Mouse (Mus musculus) left cerebral cortex, postnatal 4 days (tissue): Measurements from ENCODE around the gene Cep57. TPM values are rescaled to one million over a fixed set of nuclear protein-coding genes. Genes with fewer than 3 reads are reported as not detected.
A peak's percentile ranks its signal among the peaks of the same experiment; 100 is the strongest.

ENCODE experiments used
- DNase-seq: peaks from one replicate; pipeline ENCODE4 v3.0.0-alpha.2; 2022
- intact Hi-C: fragments of 180-260 bp; cut with DNase I; formaldehyde crosslinking; loops from one replicate; pipeline ENCODE4 v1.15.1; 2025
- total RNA-seq, 2 experiments: library from RNA; stranded (reverse); gene quantifications; 2 replicates each; pipeline ENCODE4 v1.2.3; 2021

Gene Cep57
- 10 to 100 TPM; 27.2 to 30.9 TPM for total RNA-seq

DNA sequence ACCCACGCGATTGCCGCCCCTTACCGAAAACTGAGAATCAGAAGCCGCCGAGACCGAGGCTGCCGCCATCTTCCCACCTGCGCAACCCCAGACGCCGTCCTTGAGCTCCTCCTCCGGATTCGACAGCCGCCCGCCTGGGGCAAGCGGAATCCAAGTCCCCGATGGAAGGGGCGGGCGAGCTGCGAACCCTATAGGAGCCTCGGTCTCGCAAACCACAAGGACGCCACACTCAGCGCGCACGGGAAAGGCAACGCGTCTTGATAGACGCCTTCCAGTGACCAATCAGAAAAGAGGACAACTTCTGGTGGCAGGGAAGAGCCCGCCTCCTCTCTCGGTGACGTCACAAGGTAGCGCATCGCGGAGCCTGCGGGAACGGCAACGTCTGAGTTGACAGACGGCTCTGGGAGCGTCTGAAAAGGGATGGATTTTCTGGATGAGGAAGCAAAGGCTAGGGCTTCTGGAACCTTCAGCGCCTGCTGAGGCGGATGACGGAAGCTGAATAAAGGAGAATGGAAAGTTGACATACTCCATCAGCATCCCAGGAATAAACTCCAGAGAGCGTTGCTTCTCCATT, at the start of gene Cep57:
Cep57 (minus strand) TSS at position 276 of the 574 bp plus-strand sequence.
- DNase-seq = peak; percentile 95
- intact Hi-C loops = loop anchor here (5.0 kb wide), 1 partner anchor 595 kb away; no protein-coding TSS in a partner anchor

DNA sequence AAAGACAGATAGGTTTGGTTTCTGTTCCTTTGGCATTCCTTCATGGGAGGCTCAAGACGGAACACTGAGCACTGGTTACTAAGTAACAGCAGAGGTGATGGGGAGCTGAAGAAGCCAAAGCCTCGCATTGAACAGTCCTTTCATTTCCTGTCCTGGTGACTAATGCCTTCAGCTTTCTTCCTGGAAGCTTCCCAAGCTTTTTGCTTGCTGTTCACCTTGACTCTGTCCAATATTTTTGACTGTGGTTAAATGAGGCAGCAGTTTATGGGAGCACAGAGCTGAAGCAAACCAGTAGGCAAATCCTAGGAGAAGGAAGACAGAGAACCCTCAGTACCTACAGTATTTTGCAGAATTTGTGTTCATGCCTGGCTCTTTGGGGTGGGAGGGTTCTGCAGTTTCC, 48.4 kb upstream of the Cep57 start:
- intact Hi-C loops = no loop called here
- DNase-seq = no peak

- intact Hi-C loops = no loop called here
- DNase-seq = no peak
Observed at GRCm38 (mm10) chr9:13874359-13874758, 47.5 kb upstream of the Cep57 start.

GRCm38 (mm10) chr9:13871631-13872030, 44.7 kb upstream of the Cep57 start:
- no peak for DNase-seq
- intact Hi-C loops = no loop called here

DNA sequence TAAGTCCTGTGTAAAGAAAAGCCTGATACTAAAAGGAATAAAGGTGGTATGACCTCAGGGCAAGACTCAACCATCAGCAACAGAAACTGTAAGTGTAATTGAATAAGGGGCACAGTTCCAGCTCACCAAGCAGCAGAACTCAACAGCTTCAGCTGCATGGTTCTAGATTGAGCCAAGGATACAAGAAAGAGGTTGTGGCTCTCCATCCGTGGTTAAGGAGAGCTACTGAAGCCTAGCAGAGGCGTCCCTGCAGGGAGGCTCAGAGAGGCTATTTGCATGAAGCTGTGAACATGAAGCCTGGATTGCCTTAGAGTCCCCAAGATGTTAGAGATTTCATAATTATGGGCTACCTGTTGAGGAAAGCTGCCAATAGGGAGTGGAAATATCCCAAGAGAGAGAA, 40.7 kb upstream of the Cep57 start:
- no peak for DNase-seq
- intact Hi-C loops = no loop called here

DNA sequence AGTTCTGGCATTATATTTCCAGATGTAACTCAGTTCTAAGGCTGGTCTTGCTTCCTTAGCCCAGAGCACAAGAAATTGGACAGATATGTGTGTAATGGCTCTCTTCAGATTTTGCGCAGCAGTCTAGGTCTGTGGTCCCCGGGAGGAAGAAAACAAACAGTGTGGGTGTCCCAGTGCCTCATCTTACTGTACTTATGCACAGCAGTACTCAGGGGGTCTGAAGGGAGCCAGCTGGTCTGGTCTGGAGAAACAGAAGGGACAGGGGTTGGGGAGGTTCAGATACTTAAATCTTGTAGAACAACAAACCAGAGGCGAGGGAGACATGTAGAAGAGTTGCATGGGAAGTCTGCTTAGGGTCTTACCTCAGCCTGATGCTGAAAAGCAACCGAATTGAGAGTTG, 29.9 kb upstream of the Cep57 start:
- intact Hi-C loops = no loop called here
- no peak for DNase-seq

- DNase-seq = no peak
- intact Hi-C loops = no loop called here
Observed at GRCm38 (mm10) chr9:13856247-13856646, 29.3 kb upstream of the Cep57 start.

DNA sequence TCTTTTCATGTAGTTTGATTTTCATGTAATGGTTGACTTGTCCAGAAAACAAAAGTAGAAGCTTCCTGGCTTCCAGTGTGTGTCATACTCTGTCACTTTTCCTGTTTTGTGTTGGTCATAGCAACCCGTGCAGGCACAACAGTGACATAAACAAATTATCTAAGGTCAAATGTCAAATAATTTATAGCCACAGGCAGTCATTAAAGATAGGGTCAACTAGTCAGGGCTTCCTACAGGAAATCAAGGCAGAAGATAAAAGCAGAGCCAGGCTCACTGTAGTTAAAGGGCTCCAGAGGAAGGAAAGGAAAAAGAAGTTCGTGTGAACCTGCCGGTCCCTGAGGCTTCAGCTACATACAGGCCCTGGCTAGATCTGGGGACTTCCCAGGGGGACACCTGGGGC, 27.0 kb upstream of the Cep57 start:
- intact Hi-C loops = no loop called here
- DNase-seq = no peak

- DNase-seq = peak; percentile 13
- intact Hi-C loops = loop anchor here (5.0 kb wide), 1 partner anchor 494 kb away; no protein-coding TSS in a partner anchor
Observed at GRCm38 (mm10) chr9:13848481-13849480, 21.9 kb upstream of the Cep57 start.

DNA sequence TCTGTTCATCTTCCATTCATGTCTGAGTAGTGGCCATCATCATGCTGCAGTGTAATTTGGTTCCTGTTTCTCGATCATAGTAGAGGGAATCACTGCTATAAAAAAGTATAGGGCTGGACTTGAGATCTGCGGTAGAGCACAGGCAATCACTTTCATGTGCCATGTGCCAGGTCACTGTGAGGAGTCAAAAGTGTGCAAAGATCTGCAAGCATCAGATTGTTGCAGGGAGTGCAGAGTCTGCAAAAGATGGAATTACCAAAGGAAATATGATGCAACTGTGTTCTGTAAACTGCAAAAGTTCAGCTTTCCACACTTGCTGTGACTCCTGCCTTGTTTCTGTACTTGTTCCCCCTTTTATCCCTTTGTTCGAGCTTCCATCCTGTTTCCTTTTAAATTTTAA, 20.7 kb upstream of the Cep57 start:
- no peak for DNase-seq
- intact Hi-C loops = loop anchor here (5.0 kb wide), 1 partner anchor 495 kb away; no protein-coding TSS in a partner anchor

- intact Hi-C loops = loop anchor here (5.0 kb wide), 1 partner anchor 671 kb away; no protein-coding TSS in a partner anchor
- no peak for DNase-seq
Observed at GRCm38 (mm10) chr9:13836726-13837125, 9.8 kb upstream of the Cep57 start.

- DNase-seq = no peak
- intact Hi-C loops = loop anchor here (5.0 kb wide), 1 partner anchor 672 kb away; no protein-coding TSS in a partner anchor
Observed at GRCm38 (mm10) chr9:13835256-13835655, 8.3 kb upstream of the Cep57 start.

GRCm38 (mm10) chr9:13828087-13828441, 1.2 kb upstream of the Cep57 start:
- DNase-seq = no peak
- intact Hi-C loops = loop anchor here (5.0 kb wide), 1 partner anchor 596 kb away; no protein-coding TSS in a partner anchor

DNA sequence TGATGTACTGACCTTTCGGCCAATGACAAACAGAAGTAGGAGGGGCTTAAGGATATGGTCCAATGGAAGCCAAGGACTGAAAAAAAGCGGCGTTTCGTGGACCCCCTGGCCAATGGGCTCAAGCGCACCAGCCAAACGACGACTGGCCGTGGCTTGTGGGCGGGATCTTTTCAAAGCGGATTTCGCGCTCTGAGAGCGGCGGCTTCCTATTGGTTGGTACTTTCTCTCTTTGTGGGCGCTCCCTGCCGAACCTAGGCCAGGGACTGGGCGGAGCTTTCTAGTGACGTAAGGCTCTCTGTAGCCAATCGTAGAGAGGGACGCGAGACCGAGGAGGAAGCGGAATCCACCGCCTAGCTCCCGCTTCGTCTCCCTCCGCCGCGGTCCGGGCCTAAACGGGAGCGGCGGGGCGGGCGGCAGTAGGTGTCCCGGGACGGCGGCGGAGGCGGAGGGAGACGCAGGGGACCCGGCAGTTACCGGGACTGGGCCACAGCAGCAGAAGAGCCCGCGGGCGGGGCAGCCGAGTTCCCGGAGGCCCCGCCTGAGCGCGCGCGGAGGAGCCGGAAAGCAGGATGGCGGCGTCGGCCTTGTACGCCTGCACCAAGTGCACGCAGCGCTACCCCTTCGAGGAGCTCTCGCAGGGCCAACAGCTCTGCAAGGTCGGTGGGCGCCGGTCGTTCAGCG, 639 bp upstream of the Cep57 start, which contains the start of gene Fam76b:
Fam76b (plus strand) TSS at position 311 of the 681 bp plus-strand sequence.
- intact Hi-C loops = loop anchor here (5.0 kb wide), 1 partner anchor 595 kb away; no protein-coding TSS in a partner anchor
- peak; percentile 99 for DNase-seq

- no peak for DNase-seq
- intact Hi-C loops = loop anchor here (5.0 kb wide), 1 partner anchor 594 kb away; no protein-coding TSS in a partner anchor
Observed at GRCm38 (mm10) chr9:13826391-13826805, 509 bp downstream of the Cep57 start.

DNA sequence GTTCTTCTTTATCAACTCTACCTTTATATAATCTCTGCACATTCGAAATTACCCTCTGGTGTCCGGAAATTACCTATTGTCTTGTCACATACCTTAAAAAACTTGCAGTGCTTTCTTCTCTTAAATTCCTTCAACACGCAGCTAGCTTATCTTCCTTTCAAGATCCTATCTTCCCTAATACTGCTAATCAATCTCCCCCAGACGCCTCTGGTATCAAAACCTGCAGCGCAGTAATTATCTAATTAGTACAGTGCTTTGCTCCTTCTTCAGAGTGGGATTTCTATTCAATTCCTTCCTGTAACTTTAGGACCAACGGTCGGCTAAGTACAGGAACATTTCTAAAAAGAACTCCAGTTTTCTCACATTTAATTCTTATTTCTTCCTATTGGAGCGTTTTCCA, 1.0 kb downstream of the Cep57 start:
- intact Hi-C loops = loop anchor here (5.0 kb wide), 1 partner anchor 594 kb away; no protein-coding TSS in a partner anchor
- DNase-seq = no peak

- intact Hi-C loops = no loop called here
- DNase-seq = no peak
Observed at GRCm38 (mm10) chr9:13820774-13821173, 6.1 kb downstream of the Cep57 start.

GRCm38 (mm10) chr9:13818369-13818768, 8.5 kb downstream of the Cep57 start:
- intact Hi-C loops = no loop called here
- no peak for DNase-seq

- intact Hi-C loops = no loop called here
- no peak for DNase-seq
Observed at GRCm38 (mm10) chr9:13809937-13810336, 17.0 kb downstream of the Cep57 start.

DNA sequence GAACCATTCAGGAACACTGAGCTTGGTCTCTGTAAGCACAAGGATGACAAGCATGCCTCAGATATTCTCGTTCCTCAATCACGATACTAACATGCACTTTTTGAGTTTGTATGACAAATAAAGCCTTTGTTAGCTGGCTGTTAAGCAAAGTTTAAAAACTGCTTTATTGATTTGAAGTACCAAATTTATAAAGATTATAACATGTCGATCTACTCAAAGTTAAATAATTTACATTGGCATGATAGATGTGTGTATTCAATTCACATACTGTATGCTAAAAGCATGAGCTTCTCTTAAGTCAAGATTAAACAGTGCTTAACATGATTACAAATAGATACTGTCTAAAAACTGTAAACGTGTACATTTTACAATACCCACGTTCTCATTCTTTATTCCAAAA, 19.2 kb downstream of the Cep57 start:
- intact Hi-C loops = no loop called here
- no peak for DNase-seq

- intact Hi-C loops = no loop called here
- no peak for DNase-seq
Observed at GRCm38 (mm10) chr9:13806854-13807253, 20.1 kb downstream of the Cep57 start.
